Mouse (Mus musculus) stomach, postnatal 0 days (tissue): ENCODE data around the gene Apbb2. TPM values are rescaled to one million over a fixed set of nuclear protein-coding genes. Genes with fewer than 3 reads are reported as not detected.

ENCODE experiments used
- ATAC-seq: fragments of 200-750 bp; cut with Nextera tagmentation; 2 replicates; pipeline ENCODE4 v1.8.0; 2017; ENCODE audit not compliant: low FRiP score, low TSS enrichment
- DNase-seq: peaks from one replicate; pipeline ENCODE4 v3.0.0-alpha.2; 2016; ENCODE audit warnings: low spot score
- H3K27ac ChIP-seq: fragments of 300-500 bp; sonication (generic); replicated peaks from 2 replicates; pipeline ENCODE4 v1.5.1; 2014; ENCODE audit warnings: mild to moderate bottlenecking, control low read depth
- H3K27me3 ChIP-seq: fragments of 300-500 bp; sonication (generic); 2 replicates; pipeline ENCODE4 v1.6.1; 2014; ENCODE audit warnings: low read length; ENCODE audit not compliant: control insufficient read depth, insufficient read depth
- H3K36me3 ChIP-seq: fragments of 300-500 bp; sonication (generic); 2 replicates; pipeline ENCODE4 v1.6.1; 2014; ENCODE audit warnings: low read length, mixed read lengths; ENCODE audit not compliant: control insufficient read depth, insufficient read depth
- H3K4me1 ChIP-seq: fragments of 300-500 bp; sonication (generic); replicated peaks from 2 replicates; pipeline ENCODE4 v1.6.1; 2014; ENCODE audit warnings: antibody characterized with exemption; ENCODE audit not compliant: control insufficient read depth, insufficient read depth
- H3K4me2 ChIP-seq: fragments of 300-500 bp; sonication (generic); replicated peaks from 2 replicates; pipeline ENCODE4 v1.6.1; 2014; ENCODE audit warnings: low read depth, mild to moderate bottlenecking, control low read depth, moderate library complexity
- H3K4me3 ChIP-seq: fragments of 300-500 bp; sonication (generic); 2 replicates; pipeline ENCODE4 v1.5.1; 2014; ENCODE audit warnings: low read depth, low read length, control low read depth
- H3K9ac ChIP-seq: fragments of 300-500 bp; sonication (generic); 2 replicates; pipeline ENCODE4 v1.6.1; 2014; ENCODE audit warnings: mild to moderate bottlenecking, low read length, control low read depth, mixed read lengths
- H3K9me3 ChIP-seq: fragments of 300-500 bp; sonication (generic); 2 replicates; pipeline ENCODE4 v1.6.1; 2016; ENCODE audit warnings: low read length; ENCODE audit not compliant: control insufficient read depth
- CTCF ChIP-seq: IDR thresholded peaks from 2 replicates; pipeline ENCODE4 v1.5.1; 2016; ENCODE audit warnings: antibody characterized with exemption, low read depth, mild to moderate bottlenecking, moderate library complexity
- EP300 ChIP-seq: optimal IDR thresholded peaks from 2 replicates; pipeline ENCODE3; 2016; ENCODE audit warnings: antibody characterized with exemption
- WGBS: fragments of 180-500 bp; shearing (Covaris S2); extraction: QIAGEN DNeasy Blood & Tissue Kit; methylation state at CpG from one replicate; pipeline ENCODE4 v1.1.7; 2014; 5-methylcytosine and 5-hydroxymethylcytosine counted together
- polyA plus RNA-seq: library from polyadenylated mRNA; unstranded; fragments of >200 nt; fragmentation: Nextera tagmentation; extraction: Ambion mirVana; gene quantifications from 2 replicates; pipeline ENCODE4 v1.2.1, GENCODE M21; 2015

The Apbb2 gene
- polyA plus RNA-seq, 1 experiment from 2014 or later, result 18.3 TPM

DNA sequence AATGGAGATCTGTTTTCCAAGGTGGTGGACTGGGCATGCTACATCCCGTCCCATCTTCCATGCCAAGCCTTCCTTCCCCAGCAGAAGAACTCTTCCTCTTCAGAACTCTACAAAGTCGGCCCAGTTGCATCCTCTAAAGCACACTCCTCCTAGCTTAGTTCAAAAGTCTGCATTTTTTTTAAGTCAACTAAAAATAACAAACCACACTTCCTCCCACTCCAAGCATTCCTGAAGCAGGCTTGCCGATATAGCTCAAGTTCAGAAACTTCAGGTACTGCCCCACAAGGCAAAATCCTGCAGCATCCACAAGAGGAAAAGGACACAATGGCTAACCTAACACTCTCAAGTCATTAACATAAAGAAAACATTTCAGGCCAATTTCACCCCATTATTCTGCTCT lies 4.9 kb downstream of the Apbb2 start:
- 60% methylated on average over 3 of the region's 3 CpGs for WGBS

DNA sequence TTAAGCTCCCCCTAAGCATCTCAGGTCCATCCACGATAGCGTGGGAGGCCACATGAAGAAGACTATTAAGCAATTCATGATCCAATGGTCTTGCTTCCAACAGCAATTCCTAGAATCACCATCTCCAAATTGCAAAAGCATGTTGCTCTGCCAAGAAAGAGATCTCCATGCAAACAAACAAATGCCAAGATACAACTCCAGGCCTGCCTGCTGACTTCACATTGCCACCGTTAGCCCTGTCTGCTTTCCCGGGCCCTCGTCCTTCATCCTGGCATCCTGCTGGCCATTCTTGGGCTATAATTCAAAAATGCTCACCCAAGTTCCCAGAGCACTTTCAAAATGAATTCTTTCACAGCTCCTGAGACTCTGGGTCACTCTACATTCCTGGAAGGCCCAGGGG lies 5.6 kb downstream of the Apbb2 start:
- Histone ChIP-seq H3K27ac (no peak overlapping the region), H3K9me3 (no peaks in the 10 kb centered on the region), H3K27me3 (no peaks in the 10 kb centered on the region), H3K4me2 (no peak overlapping the region), H3K4me1 (no peaks in the 10 kb centered on the region), H3K4me3 (no peak overlapping the region), H3K9ac (no peak overlapping the region), H3K36me3 (no peaks in the 10 kb centered on the region)
- TF ChIP-seq EP300 (no peak), CTCF (no peak)
- DNase-seq (no peak), ATAC-seq (no peak)
- WGBS, result 60% methylated on average over 5 of the region's 5 CpGs

More for the DNA sequence above, 4.9 kb downstream of the Apbb2 start:
- Histone ChIP-seq H3K36me3 (no peaks in the 10 kb centered on the region), H3K27ac (no peak overlapping the region), H3K9me3 (no peaks in the 10 kb centered on the region), H3K4me1 (no peaks in the 10 kb centered on the region), H3K9ac (no peak overlapping the region), H3K27me3 (no peaks in the 10 kb centered on the region), H3K4me2 (no peak overlapping the region), H3K4me3 (no peak overlapping the region)
- DNase-seq (no peak), ATAC-seq (no peak)
- TF ChIP-seq CTCF (no peak), EP300 (no peak)

- H3K27ac ChIP-seq, result no peak overlapping the region
- no peak for DNase-seq
- WGBS, result 58% methylated on average over 4 of the region's 4 CpGs
- no peak overlapping the region for H3K4me3 ChIP-seq
- ATAC-seq, result no peak
- no peaks in the 10 kb centered on the region for H3K27me3 ChIP-seq
- H3K9ac ChIP-seq, result no peak overlapping the region
- H3K36me3 ChIP-seq, result no peaks in the 10 kb centered on the region
- H3K9me3 ChIP-seq, result no peaks in the 10 kb centered on the region
- TF ChIP-seq CTCF, result no peak
- no peak for TF ChIP-seq EP300
- H3K4me1 ChIP-seq, result no peaks in the 10 kb centered on the region
- H3K4me2 ChIP-seq, result no peak overlapping the region
These were observed 6.7 kb downstream of the Apbb2 start for GRCm38 (mm10) chr5:66611851-66612250.

GRCm38 (mm10) chr5:66611361-66611760 lies 7.2 kb downstream of the Apbb2 start:
- H3K4me1 ChIP-seq, result no peaks in the 10 kb centered on the region
- H3K4me2 ChIP-seq, result no peak overlapping the region
- no peaks in the 10 kb centered on the region for H3K27me3 ChIP-seq
- no peaks in the 10 kb centered on the region for H3K9me3 ChIP-seq
- no peak for TF ChIP-seq CTCF
- no peak for TF ChIP-seq EP300
- no peak overlapping the region for H3K27ac ChIP-seq
- no peak for DNase-seq
- 89% methylated on average over 5 of the region's 5 CpGs for whole genome bisulfite sequencing
- no peak overlapping the region for H3K9ac ChIP-seq
- no peaks in the 10 kb centered on the region for H3K36me3 ChIP-seq
- H3K4me3 ChIP-seq, result no peak overlapping the region
- ATAC-seq, result no peak

- 84% methylated on average over 12 of the region's 12 CpGs for WGBS
- Histone ChIP-seq H3K9ac (no peak overlapping the region), H3K4me1 (no peaks in the 10 kb centered on the region), H3K4me2 (no peak overlapping the region), H3K4me3 (no peak overlapping the region), H3K27me3 (no peaks in the 10 kb centered on the region), H3K9me3 (no peaks in the 10 kb centered on the region), H3K27ac (no peak overlapping the region), H3K36me3 (no peaks in the 10 kb centered on the region)
- DNase-seq (no peak), ATAC-seq (no peak)
- TF ChIP-seq CTCF (no peak), EP300 (no peak)
These were observed 8.3 kb downstream of the Apbb2 start for GRCm38 (mm10) chr5:66610270-66610669.

DNA sequence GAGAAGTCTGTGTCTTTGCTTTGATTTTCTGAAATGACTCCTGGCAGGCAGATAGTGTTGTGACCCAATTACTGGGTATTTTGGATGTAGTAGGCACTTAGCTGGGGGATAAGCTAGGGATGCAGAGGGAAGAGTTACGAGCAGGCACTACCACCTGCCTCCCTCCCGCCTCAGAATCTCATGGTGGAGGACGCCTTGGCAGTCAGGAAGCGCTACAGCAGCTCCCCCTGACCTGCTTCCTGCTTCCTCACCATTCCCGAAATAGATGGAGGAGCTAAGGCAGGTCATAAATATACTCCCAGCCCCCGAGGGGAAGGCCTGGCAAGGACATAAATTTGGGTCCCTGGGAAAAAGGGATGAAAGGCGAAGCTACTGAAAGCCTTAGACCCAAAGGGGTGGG lies 9.3 kb downstream of the Apbb2 start:
- H3K27me3 ChIP-seq, result no peaks in the 10 kb centered on the region
- no peak overlapping the region for H3K4me3 ChIP-seq
- TF ChIP-seq CTCF (no peak), EP300 (no peak)
- 68% methylated on average over 7 of the region's 7 CpGs for WGBS
- no peak overlapping the region for H3K9ac ChIP-seq
- no peak for ATAC-seq
- H3K27ac ChIP-seq, result no peak overlapping the region
- H3K4me2 ChIP-seq, result no peak overlapping the region
- H3K9me3 ChIP-seq, result no peaks in the 10 kb centered on the region
- no peaks in the 10 kb centered on the region for H3K4me1 ChIP-seq
- DNase-seq, result no peak
- H3K36me3 ChIP-seq, result no peaks in the 10 kb centered on the region
